Mouse (Mus musculus): ENCODE results near the gene Alad. TPM values are rescaled to one million over a fixed set of nuclear protein-coding genes. Genes with fewer than 3 reads are reported as not detected.

Alad gene
- 58.8 and 64.3 TPM in 2 replicates for polyA plus RNA-seq (2016; fragmentation: Nextera tagmentation; extraction: Ambion mirVana)

DNA sequence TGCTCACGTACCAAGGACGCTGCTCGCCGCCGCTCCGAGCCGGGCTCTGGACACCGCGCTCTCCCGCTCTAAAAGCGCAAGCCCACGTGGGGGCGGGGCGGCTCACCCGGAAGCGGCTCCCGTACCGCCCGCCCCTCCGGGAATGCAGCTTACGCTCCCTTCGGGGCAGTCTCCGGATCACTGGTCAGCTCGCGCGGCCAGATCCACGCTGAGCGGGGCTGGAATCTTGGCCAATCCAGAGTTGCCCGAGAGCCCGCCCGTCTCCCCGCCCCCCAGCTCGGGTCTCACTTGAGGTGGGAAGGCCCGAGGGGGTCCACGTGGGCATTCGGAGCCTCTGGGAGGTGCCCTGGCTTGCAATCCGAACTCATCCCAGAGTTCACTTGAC lies at the start of gene Alad:
Gene Alad, minus strand, starts transcription at position 70 of the 385 bp plus-strand sequence.
- H3K9me3 ChIP-seq (replicated peaks): no peaks in the 10 kb centered on the region
- peaks cover 33% of the 10 kb centered on the region for H3K4me1 ChIP-seq
- H3K9ac ChIP-seq: peak within 1 kb of the TSS; percentile 74
- H3K27me3 ChIP-seq: no peaks in the 10 kb centered on the region
- peak within 1 kb of the TSS; percentile 72 for H3K4me2 ChIP-seq (replicated peaks)
- H3K27ac ChIP-seq: peak within 1 kb of the TSS; percentile 83
- H3K4me3 ChIP-seq: peak within 1 kb of the TSS; percentile 75
- H3K36me3 ChIP-seq: peaks cover 8% of the 10 kb centered on the region
- peak; percentile 84 for ATAC-seq (ENCODE audit: low FRiP score)
- under 1% methylated on average over 37 of the region's 37 CpGs for WGBS

DNA sequence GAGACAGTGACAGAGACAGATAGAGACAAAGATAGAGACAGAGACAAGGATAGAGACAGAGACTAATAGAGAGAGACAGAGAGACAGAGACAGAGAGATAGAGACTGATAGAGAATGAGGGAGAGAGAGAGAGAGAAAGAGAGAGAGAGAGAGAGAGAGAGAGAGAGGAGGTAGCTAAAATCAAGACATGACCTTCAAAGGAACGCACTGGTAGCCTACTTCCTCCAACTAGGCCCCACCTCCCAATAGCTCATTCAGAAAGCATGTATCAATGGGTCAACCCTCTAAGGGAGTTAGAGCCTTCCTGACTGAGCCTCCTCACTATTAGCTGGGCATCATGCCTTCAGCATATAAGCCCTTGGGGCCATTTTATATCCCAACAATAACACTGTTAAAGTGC lies 48.6 kb upstream of the Alad start:
- Histone ChIP-seq H3K9ac (no peak overlapping the region), H3K27ac (no peak overlapping the region), H3K4me2 (replicated peaks) (no peak overlapping the region), H3K27me3 (no peaks in the 10 kb centered on the region), H3K9me3 (replicated peaks) (no peaks in the 10 kb centered on the region), H3K4me1 (no peaks in the 10 kb centered on the region), H3K36me3 (no peaks in the 10 kb centered on the region), H3K4me3 (no peak overlapping the region)
- ATAC-seq (ENCODE audit: low FRiP score): no peak
- 75% methylated on average over 1 of the region's 1 CpGs for WGBS

DNA sequence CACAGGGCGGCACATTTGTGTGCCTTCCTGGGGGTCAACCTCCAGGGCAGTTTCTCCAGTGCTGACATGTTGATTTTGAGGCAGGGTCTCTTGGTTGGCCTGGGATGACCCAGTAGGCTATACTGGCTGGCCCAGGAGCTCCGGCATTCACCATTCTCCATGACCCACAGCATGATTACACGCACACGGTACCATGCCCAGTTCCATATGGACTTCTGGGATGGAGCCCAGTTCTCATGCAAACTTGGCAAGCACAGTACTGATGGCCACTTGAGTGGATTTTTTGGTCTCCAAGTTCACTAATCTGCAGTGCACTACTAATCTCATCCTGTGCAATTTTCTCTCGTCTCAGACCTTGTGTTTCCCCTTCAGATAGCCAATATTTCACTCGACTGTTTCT lies 48.0 kb upstream of the Alad start:
- H3K4me2 ChIP-seq (replicated peaks): no peak overlapping the region
- no peaks in the 10 kb centered on the region for H3K27me3 ChIP-seq
- no peak overlapping the region for H3K27ac ChIP-seq
- 91% methylated on average over 6 of the region's 6 CpGs for WGBS
- H3K4me3 ChIP-seq: no peak overlapping the region
- ATAC-seq (ENCODE audit: low FRiP score): no peak
- no peaks in the 10 kb centered on the region for H3K9me3 ChIP-seq (replicated peaks)
- H3K4me1 ChIP-seq: no peaks in the 10 kb centered on the region
- H3K9ac ChIP-seq: no peak overlapping the region
- H3K36me3 ChIP-seq: no peaks in the 10 kb centered on the region

DNA sequence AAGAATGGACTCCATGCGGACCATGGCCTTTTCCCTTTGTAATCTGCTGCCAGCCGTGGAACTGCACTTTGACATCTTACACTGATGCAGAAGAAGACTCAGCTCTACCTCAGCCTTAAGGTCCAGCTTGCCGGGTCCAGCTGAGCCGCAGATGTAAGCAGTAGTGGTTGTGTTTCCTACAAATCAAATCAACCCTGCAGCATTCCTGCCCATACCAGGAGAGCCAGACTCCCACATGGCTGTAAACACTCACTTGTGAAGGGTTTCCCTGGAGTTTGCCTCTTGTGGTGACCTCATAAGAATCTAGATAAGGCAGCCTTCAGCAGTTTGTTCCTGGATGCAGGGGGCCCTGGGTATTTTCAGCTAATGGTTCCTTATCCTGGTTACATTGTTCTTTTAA lies 46.8 kb upstream of the Alad start:
- H3K4me3 ChIP-seq: no peak overlapping the region
- WGBS: 87% methylated on average over 4 of the region's 4 CpGs
- H3K9me3 ChIP-seq (replicated peaks): no peaks in the 10 kb centered on the region
- H3K4me1 ChIP-seq: peaks cover 4% of the 10 kb centered on the region; the same call in 1 of the 2 replicates
- no peak overlapping the region for H3K4me2 ChIP-seq (replicated peaks)
- H3K27me3 ChIP-seq: no peaks in the 10 kb centered on the region
- H3K36me3 ChIP-seq: no peaks in the 10 kb centered on the region
- no peak overlapping the region for H3K9ac ChIP-seq
- ATAC-seq (ENCODE audit: low FRiP score): no peak
- H3K27ac ChIP-seq: no peak overlapping the region

DNA sequence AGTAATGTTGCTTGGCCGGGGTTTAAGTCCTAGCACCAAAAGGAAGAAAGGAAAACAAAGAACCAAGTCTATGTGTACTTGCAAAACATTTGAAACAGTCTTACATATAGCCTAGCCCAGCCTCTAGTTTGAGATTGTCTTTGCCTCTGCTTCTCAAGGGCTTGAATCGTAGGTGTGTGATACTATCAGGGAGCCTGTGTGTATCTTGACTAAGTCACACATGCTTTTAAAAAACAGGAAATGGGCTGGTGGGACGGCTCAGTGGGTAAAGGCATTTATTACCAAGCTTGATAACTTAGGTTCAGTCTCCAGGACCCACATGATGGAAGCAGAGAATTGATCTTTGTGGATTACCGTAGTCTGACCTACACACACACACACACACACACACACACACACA lies 42.3 kb upstream of the Alad start:
- no peaks in the 10 kb centered on the region for H3K9me3 ChIP-seq (replicated peaks)
- no peak overlapping the region for H3K27ac ChIP-seq
- no peaks in the 10 kb centered on the region for H3K36me3 ChIP-seq
- no peak overlapping the region for H3K9ac ChIP-seq
- ATAC-seq (ENCODE audit: low FRiP score): 0 out of 2 replicates have a peak, but pooled peaks have one; percentile 12
- H3K27me3 ChIP-seq: no peaks in the 10 kb centered on the region
- H3K4me3 ChIP-seq: no peak overlapping the region
- WGBS: 88% methylated on average over 4 of the region's 4 CpGs
- peaks cover 6% of the 10 kb centered on the region; the same call in 1 of the 2 replicates for H3K4me1 ChIP-seq
- H3K4me2 ChIP-seq (replicated peaks): no peak overlapping the region

DNA sequence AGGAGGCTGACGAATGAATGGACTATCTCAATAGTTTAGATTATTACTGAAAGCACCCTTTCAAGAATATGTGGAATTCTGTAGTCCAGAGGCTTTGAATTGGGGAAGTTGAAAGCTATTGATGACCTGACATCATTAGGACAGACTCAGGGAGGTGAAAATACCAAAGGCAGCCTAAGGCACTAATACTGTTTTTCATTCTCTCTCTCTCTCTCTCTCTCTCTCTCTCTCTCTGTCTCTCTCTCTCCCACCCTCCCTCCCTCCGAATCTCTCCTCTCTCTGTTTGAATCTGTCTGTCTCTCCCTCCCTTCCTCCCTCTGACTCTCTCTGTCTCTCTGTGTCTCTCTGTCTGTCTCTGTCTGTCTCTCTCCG lies 41.9 kb upstream of the Alad start:
- H3K27ac ChIP-seq: no peak overlapping the region

DNA sequence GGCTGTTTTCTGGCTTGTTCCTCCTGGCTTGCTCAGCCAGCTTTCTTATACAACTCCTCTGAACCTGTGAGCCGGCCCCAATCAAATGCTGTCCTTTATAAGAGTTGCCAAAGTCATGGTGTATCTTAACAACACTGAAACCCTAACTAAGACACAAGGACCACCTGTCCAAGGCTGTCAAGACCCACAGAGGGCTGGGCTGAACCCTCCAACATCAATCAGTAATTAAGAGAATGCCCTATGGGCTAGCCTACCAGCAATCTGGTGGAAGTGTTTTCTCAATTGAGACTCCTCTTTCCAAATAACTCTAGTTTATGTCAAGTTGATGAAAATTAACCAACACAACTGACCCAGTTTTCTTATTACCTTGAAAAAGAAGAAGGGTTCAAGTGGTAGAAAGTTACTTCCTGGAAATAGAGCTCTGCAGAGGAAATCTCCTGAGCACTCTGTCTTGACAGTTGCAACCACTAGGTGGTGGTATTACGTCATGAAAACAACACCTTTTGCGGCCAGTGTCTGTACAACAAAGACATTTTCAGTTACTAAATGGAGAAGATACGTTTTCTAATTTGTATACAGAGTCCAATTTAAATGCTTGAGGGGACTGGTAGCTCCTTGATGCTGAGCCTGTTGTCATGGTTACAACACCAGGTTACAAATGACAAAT lies 41.4 kb upstream of the Alad start:
- Histone ChIP-seq H3K27ac (no peak overlapping the region), H3K9me3 (replicated peaks) (no peaks in the 10 kb centered on the region), H3K4me2 (replicated peaks) (no peak overlapping the region), H3K27me3 (no peaks in the 10 kb centered on the region), H3K9ac (no peak overlapping the region), H3K36me3 (no peaks in the 10 kb centered on the region), H3K4me3 (no peak overlapping the region), H3K4me1 (peaks cover 6% of the 10 kb centered on the region; the same call in 1 of the 2 replicates)
- peak; percentile 62 for ATAC-seq (ENCODE audit: low FRiP score)
- WGBS: 27% methylated on average over 4 of the region's 4 CpGs

More for the DNA sequence above, 41.9 kb upstream of the Alad start:
- no peak overlapping the region for H3K4me3 ChIP-seq
- 52% methylated on average over 3 of the region's 3 CpGs for WGBS
- H3K27me3 ChIP-seq: no peaks in the 10 kb centered on the region
- H3K36me3 ChIP-seq: no peaks in the 10 kb centered on the region
- H3K9me3 ChIP-seq (replicated peaks): no peaks in the 10 kb centered on the region
- H3K9ac ChIP-seq: no peak overlapping the region
- H3K4me1 ChIP-seq: peaks cover 6% of the 10 kb centered on the region; the same call in 1 of the 2 replicates
- no peak overlapping the region for H3K4me2 ChIP-seq (replicated peaks)
- ATAC-seq (ENCODE audit: low FRiP score): peak; percentile 19; the same call in 1 of the 2 replicates

DNA sequence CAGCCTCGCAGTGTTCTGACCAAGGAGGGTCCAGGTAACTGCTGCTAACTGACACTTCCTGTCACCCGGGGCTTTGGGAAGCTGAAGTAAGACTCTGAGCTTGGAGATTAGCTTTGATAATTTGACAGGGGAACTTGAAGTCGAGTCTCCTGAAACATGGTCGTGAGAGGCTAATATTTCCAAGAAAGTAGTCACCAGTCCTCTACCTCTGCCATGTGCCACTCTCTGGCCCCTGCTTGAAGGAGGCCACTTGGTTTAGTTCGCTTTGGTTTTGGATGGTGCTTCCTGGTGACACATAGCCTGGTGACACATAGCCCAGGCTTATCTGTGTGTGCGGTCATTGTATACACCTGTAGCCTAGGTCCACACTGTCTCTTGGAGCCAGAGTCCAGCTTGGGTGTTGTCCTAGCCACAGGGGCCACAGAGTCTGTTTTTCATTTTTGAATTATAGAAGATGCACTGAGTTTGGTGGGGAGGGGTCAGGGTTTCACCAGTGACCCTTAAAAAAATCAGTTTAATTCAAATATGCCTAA lies 40.1 kb upstream of the Alad start, which contains the start of gene Rgs3:
Gene Rgs3, plus strand, starts transcription at position 51 of the 533 bp plus-strand sequence.
- no peaks in the 10 kb centered on the region for H3K9me3 ChIP-seq (replicated peaks)
- H3K4me3 ChIP-seq: no peak within 1 kb of the TSS
- 72% methylated on average over 6 of the region's 6 CpGs for WGBS
- H3K27ac ChIP-seq: no peak within 1 kb of the TSS
- H3K4me1 ChIP-seq: peaks cover 6% of the 10 kb centered on the region; the same call in 1 of the 2 replicates
- ATAC-seq (ENCODE audit: low FRiP score): no peak
- no peak within 1 kb of the TSS for H3K9ac ChIP-seq
- H3K36me3 ChIP-seq: no peaks in the 10 kb centered on the region
- no peaks in the 10 kb centered on the region for H3K27me3 ChIP-seq
- H3K4me2 ChIP-seq (replicated peaks): no peak within 1 kb of the TSS

DNA sequence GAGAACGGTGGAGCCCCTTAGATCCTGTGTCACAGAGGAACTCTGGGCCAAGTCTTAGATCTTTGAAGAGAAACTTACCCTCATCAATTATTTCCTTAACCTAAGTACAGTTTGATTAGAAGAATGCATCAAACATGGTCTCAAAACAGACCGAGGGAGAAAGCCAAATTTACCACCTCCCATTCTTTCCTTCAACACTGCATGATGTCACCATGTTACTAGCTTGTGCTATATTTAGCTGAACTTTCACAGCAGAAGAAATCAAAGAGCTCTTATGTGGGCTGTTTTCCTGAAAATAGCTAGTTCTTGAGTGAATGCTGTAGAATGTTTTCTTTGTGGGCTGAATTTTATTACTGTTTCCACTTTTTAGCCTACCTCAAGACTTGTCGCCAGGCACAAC lies 37.7 kb upstream of the Alad start:
- Histone ChIP-seq H3K36me3 (no peaks in the 10 kb centered on the region), H3K27me3 (no peaks in the 10 kb centered on the region), H3K4me2 (replicated peaks) (no peak overlapping the region), H3K9ac (no peak overlapping the region), H3K9me3 (replicated peaks) (no peaks in the 10 kb centered on the region), H3K4me1 (peaks cover 6% of the 10 kb centered on the region; the same call in 1 of the 2 replicates), H3K4me3 (no peak overlapping the region), H3K27ac (no peak overlapping the region)
- 75% methylated on average over 3 of the region's 3 CpGs for WGBS
- no peak for ATAC-seq (ENCODE audit: low FRiP score)

DNA sequence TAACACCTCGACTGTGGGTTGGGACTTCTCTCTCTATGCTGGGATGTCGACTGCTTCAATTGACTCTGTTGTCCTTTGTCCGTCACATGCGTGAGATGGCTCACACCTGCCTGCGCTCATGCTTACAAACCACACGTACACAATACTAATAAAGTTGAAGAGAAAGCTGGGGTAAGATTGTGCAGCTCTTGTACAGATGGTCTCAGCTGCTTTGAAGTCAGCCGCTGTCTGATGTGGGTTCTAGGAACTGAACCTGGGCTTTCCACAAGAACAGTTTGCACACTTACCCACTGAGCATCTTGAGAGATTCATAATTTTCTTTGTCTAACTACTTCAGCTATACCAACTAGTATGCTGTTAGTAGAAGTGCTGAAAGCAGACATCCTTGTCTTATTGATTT lies 32.2 kb upstream of the Alad start:
- Histone ChIP-seq H3K4me3 (no peak overlapping the region), H3K9ac (no peak overlapping the region), H3K36me3 (no peaks in the 10 kb centered on the region), H3K4me2 (replicated peaks) (no peak overlapping the region), H3K9me3 (replicated peaks) (no peaks in the 10 kb centered on the region), H3K27me3 (no peaks in the 10 kb centered on the region), H3K4me1 (no peaks in the 10 kb centered on the region), H3K27ac (no peak overlapping the region)
- no peak for ATAC-seq (ENCODE audit: low FRiP score)
- whole genome bisulfite sequencing: 85% methylated on average over 7 of the region's 7 CpGs

DNA sequence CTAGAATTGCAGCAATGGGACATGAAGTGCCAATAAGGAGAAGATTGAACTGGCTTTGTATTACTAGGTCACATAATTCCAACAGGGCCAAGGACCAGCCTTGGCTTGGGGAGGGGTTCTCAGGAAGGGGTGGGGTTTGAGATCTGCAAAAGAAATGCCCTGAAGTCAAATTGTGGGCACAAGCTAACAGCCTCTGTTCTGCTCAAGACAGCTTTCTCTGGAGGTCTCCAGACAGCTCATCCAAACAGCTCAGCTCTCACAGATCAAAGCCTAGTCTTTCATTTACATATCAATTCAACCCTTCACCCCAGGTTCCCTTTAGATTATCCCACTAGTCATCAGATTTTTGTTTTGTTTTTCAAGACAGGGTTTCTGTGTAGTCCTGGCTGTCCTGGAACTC lies 25.1 kb upstream of the Alad start:
- H3K9me3 ChIP-seq (replicated peaks): no peaks in the 10 kb centered on the region
- ATAC-seq (ENCODE audit: low FRiP score): no peak
- H3K27ac ChIP-seq: no peak overlapping the region
- H3K4me1 ChIP-seq: no peaks in the 10 kb centered on the region
- no peak overlapping the region for H3K4me3 ChIP-seq
- no peaks in the 10 kb centered on the region for H3K27me3 ChIP-seq
- no peak overlapping the region for H3K9ac ChIP-seq
- no peak overlapping the region for H3K4me2 ChIP-seq (replicated peaks)
- H3K36me3 ChIP-seq: no peaks in the 10 kb centered on the region

DNA sequence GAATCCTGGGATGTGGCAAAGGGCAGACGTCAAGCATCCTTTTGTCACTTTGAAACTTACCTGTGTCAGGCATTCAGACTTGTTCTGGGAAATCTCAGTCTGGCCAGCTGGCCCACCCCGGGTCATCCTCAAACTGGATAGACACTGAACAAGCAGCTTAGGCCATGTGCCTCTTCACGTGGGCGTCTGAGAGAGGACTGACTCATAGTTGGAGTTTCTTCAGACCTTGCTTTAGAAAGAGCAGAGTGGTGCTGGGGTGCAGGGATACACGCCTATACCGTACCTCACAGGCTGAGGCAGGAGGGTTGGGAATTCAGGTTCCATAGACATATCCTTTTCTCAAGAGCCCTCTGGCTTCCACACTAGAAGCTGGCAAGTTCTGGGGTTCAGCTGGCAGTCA lies 24.1 kb upstream of the Alad start:
- Histone ChIP-seq H3K27me3 (no peaks in the 10 kb centered on the region), H3K27ac (no peak overlapping the region), H3K4me1 (no peaks in the 10 kb centered on the region), H3K4me3 (no peak overlapping the region), H3K36me3 (no peaks in the 10 kb centered on the region), H3K4me2 (replicated peaks) (no peak overlapping the region), H3K9ac (no peak overlapping the region), H3K9me3 (replicated peaks) (no peaks in the 10 kb centered on the region)
- 89% methylated on average over 6 of the region's 6 CpGs for WGBS
- no peak for ATAC-seq (ENCODE audit: low FRiP score)

DNA sequence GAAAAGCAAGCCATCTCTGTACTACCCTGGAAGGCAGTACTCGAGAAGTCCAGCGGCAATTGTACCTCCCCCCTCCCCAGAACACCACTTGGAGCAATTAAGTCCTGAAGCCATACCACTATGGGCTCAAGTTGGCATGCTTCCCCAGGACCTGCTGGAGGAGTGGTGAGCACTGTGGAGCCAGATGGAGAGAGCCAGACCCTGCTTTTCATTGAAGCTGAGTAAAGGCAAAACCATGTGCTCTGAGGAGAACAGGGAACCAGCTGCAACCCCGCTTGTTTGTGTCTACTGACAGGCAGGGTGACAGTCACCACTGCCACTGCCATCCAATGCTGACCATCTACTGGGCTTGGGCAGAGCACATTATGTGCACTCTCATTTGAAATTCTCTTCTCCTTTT lies 22.1 kb upstream of the Alad start:
- no peaks in the 10 kb centered on the region for H3K4me1 ChIP-seq
- WGBS: 83% methylated on average over 3 of the region's 3 CpGs
- ATAC-seq (ENCODE audit: low FRiP score): no peak

More for the DNA sequence above, 22.1 kb upstream of the Alad start:
- Histone ChIP-seq H3K27me3 (no peaks in the 10 kb centered on the region), H3K27ac (no peak overlapping the region), H3K4me3 (no peak overlapping the region), H3K9ac (no peak overlapping the region), H3K9me3 (replicated peaks) (no peaks in the 10 kb centered on the region), H3K4me2 (replicated peaks) (no peak overlapping the region), H3K36me3 (no peaks in the 10 kb centered on the region)

Data from hindbrain, embryonic 12.5 days (tissue).